Mouse (Mus musculus) limb, embryonic 15.5 days (tissue): ENCODE results near the gene Iqcg. TPM values are rescaled to one million over a fixed set of nuclear protein-coding genes. Genes with fewer than 3 reads are reported as not detected.
"Not testable (repeated sequence)": the region's sequence is repeated elsewhere in the genome, so short reads cannot be mapped to it uniquely, and the experiment has no call there.

Source experiments
- ATAC-seq: fragments of 200-750 bp; cut with Nextera tagmentation; 2 replicates; pipeline ENCODE4 v1.8.0; 2017; ENCODE audit warnings: low read depth, moderate TSS enrichment; ENCODE audit not compliant: insufficient number of reproducible peaks, low FRiP score, low TSS enrichment
- H3K27ac ChIP-seq: fragments of 300-500 bp; sonication (generic); 2 replicates; pipeline ENCODE4 v1.5.1; 2015; ENCODE audit warnings: moderate library complexity, mild to moderate bottlenecking, inconsistent platforms
- H3K27me3 ChIP-seq: fragments of 300-500 bp; sonication (generic); 2 replicates; pipeline ENCODE4 v1.6.1; 2015; ENCODE audit warnings: inconsistent platforms
- H3K36me3 ChIP-seq: fragments of 300-500 bp; sonication (generic); 2 replicates; pipeline ENCODE4 v1.6.1; 2015; ENCODE audit warnings: inconsistent platforms
- H3K4me1 ChIP-seq: fragments of 300-500 bp; sonication (generic); 2 replicates; pipeline ENCODE4 v1.6.1; 2015; ENCODE audit warnings: inconsistent platforms
- H3K4me2 ChIP-seq: fragments of 300-500 bp; sonication (generic); 2 replicates; pipeline ENCODE4 v1.6.1; 2015; ENCODE audit warnings: mild to moderate bottlenecking, inconsistent platforms
- H3K4me3 ChIP-seq: fragments of 300-500 bp; sonication (generic); 2 replicates; pipeline ENCODE4 v1.5.1; 2015; ENCODE audit warnings: mild to moderate bottlenecking, inconsistent platforms
- H3K9ac ChIP-seq: fragments of 300-500 bp; sonication (generic); 2 replicates; pipeline ENCODE4 v1.6.1; 2015; ENCODE audit warnings: inconsistent platforms
- H3K9me3 ChIP-seq: fragments of 300-500 bp; sonication (generic); 2 replicates; pipeline ENCODE4 v1.6.1; 2016; ENCODE audit warnings: inconsistent platforms
- WGBS: fragments of 180-500 bp; shearing (Covaris S2); methylation state at CpG from one replicate; pipeline ENCODE4 v1.1.7; 2015; 5-methylcytosine and 5-hydroxymethylcytosine counted together
- polyA plus RNA-seq: library from polyadenylated mRNA; unstranded; fragments of >200 nt; fragmentation: Nextera tagmentation; extraction: Ambion mirVana; gene quantifications from 2 replicates; pipeline ENCODE4 v1.2.1, GENCODE M21; 2015

Gene Iqcg
- polyA plus RNA-seq, 1 experiment from 2014 or later, result 2.0 TPM

GRCm38 (mm10) chr16:33062682-33063131 is 6.7 kb upstream of the Iqcg start:
- no peaks in the 10 kb centered on the region for H3K27me3 ChIP-seq
- under 1% methylated on average over 34 of the region's 35 CpGs for WGBS
- H3K9ac ChIP-seq, result peak overlapping the region; percentile 63
- peak overlapping the region; percentile 84 for H3K4me3 ChIP-seq
- peak overlapping the region; percentile 62 for H3K27ac ChIP-seq
- H3K4me1 ChIP-seq, result peaks cover 29% of the 10 kb centered on the region
- ATAC-seq, result peak; percentile 55
- H3K9me3 ChIP-seq, result no peaks in the 10 kb centered on the region
- peaks cover 31% of the 10 kb centered on the region for H3K36me3 ChIP-seq
- peak overlapping the region; percentile 86 for H3K4me2 ChIP-seq

DNA sequence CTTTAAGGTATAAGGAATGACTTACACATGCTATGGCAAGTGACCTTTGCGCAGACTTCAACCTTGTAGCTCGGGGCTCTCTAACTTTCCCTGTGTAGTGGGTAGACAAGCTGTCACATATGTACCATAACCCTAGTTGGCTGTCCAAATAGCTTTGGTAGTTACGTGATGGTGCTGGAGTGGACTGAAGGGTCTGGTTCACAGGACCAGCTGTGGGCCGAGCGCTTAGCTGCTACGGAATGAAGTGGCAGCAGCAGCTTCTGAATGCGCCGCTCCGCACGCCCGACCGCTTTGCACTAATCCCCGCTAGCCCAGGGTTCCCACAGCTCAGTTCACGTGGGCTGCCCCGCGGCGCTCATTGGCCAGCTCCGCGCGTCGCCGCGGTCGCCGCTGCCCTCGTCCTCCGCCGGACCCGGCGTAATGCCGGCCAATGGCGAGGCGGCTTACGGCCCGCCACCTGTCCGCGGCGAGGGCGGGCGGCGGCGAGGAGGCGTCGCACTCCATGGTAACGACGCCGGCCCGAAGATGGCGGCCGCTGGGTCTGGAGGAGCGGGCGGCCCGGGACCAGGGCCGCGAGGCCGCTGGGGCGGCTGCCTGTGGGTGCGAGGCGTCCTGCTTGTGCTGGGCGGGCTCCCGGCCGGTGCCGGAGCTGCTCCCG is 6.1 kb upstream of the Iqcg start, which contains the start of gene Lmln:
Lmln (plus strand) TSS at position 498 of the 658 bp plus-strand sequence.
- H3K9ac ChIP-seq, result peak within 1 kb of the TSS; percentile 63
- no peaks in the 10 kb centered on the region for H3K9me3 ChIP-seq
- peak within 1 kb of the TSS; percentile 86 for H3K4me2 ChIP-seq
- H3K36me3 ChIP-seq, result peaks cover 31% of the 10 kb centered on the region
- under 1% methylated on average over 63 of the region's 64 CpGs for WGBS
- H3K4me1 ChIP-seq, result peaks cover 29% of the 10 kb centered on the region
- peak; percentile 92 for ATAC-seq
- peak within 1 kb of the TSS; percentile 62 for H3K27ac ChIP-seq
- peak within 1 kb of the TSS; percentile 84 for H3K4me3 ChIP-seq
- no peaks in the 10 kb centered on the region for H3K27me3 ChIP-seq

GRCm38 (mm10) chr16:33061400-33061799 is 5.4 kb upstream of the Iqcg start:
- 46% methylated on average over 11 of the region's 11 CpGs for WGBS
- H3K27ac ChIP-seq, result peak overlapping the region; percentile 62
- no peak for ATAC-seq

DNA sequence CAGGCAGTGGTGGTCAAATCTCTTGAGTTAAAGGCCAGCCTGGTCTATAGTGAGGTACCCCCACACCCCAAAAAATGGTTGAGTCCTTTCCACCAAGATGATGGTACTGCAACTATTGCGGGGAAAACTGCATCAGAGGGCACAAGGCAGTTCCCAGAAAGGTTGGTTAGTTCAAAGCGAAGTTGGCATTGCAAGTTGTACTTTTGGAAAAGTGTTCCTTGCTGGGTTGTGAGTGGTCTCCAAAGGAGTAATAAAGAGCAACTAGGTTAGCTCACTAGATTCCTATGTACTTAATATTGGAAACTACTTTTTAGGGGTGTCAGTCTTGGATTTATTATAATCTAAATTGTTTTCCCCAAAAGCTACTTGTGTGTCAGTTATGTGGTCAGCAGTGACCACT is 4.9 kb upstream of the Iqcg start:
- H3K4me1 ChIP-seq, result peaks cover 29% of the 10 kb centered on the region
- H3K9me3 ChIP-seq, result no peaks in the 10 kb centered on the region
- WGBS, result 80% methylated on average over 2 of the region's 2 CpGs

More at GRCm38 (mm10) chr16:33061400-33061799, 5.4 kb upstream of the Iqcg start:
- H3K4me2 ChIP-seq, result peak overlapping the region; percentile 86
- H3K9me3 ChIP-seq, result no peaks in the 10 kb centered on the region
- peak overlapping the region; percentile 84 for H3K4me3 ChIP-seq
- peaks cover 29% of the 10 kb centered on the region for H3K4me1 ChIP-seq
- H3K9ac ChIP-seq, result no peak overlapping the region
- H3K27me3 ChIP-seq, result no peaks in the 10 kb centered on the region
- H3K36me3 ChIP-seq, result peaks cover 31% of the 10 kb centered on the region

GRCm38 (mm10) chr16:33059471-33059870 is 3.5 kb upstream of the Iqcg start:
- WGBS, result 89% methylated on average over 1 of the region's 1 CpGs
- H3K27ac ChIP-seq, result no peak overlapping the region
- H3K4me3 ChIP-seq, result no peak overlapping the region
- H3K9ac ChIP-seq, result no peak overlapping the region
- peaks cover 31% of the 10 kb centered on the region for H3K36me3 ChIP-seq
- no peak for ATAC-seq
- no peaks in the 10 kb centered on the region for H3K27me3 ChIP-seq
- peaks cover 33% of the 10 kb centered on the region for H3K4me1 ChIP-seq
- H3K4me2 ChIP-seq, result no peak overlapping the region
- no peaks in the 10 kb centered on the region for H3K9me3 ChIP-seq

More for the DNA sequence above, 4.9 kb upstream of the Iqcg start:
- peaks cover 31% of the 10 kb centered on the region for H3K36me3 ChIP-seq
- no peaks in the 10 kb centered on the region for H3K27me3 ChIP-seq
- H3K9ac ChIP-seq, result no peak overlapping the region
- no peak overlapping the region for H3K27ac ChIP-seq
- H3K4me2 ChIP-seq, result no peak overlapping the region
- H3K4me3 ChIP-seq, result no peak overlapping the region
- ATAC-seq, result no peak

DNA sequence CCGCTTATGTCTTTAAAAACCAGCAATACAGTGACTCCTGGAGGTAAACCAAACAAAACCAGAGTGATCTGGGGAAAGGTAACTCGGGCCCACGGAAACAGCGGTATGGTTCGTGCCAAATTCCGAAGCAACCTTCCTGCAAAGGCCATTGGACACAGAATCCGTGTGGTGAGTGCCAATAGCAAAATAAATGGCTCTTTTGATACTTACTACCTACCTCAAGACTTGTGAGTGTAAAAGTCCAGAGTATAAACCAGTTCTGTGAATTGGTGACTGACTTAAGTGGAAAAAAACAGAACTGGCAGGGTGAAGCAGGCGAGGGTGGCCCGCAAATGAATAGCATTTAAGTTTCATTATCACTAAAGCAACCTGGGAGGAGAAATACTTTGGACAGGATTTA is 2.6 kb upstream of the Iqcg start:
- not testable (repeated sequence) for ATAC-seq, H3K4me2 ChIP-seq, H3K4me3 ChIP-seq

DNA sequence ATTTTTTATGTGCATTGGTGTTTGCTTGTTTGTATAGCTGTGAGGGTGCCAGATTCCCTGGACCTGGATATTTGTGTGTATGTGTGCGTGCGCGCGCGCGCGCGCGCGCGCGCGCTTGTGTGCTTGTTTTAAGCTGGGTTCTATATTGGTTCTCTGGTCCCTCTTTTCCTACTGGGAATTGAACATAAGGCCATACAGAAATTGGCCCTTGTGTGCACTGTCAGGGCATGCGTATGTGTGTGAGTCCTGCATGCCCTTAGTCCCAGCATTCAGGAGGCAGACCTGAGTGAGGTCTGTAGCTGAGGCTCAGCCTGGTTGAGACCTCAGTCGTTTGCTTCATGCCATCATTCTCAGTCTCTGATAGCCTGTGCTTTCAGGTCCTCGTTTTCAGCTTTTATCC is 2.0 kb upstream of the Iqcg start:
- H3K9me3 ChIP-seq, result no peaks in the 10 kb centered on the region
- peaks cover 27% of the 10 kb centered on the region for H3K4me1 ChIP-seq
- 90% methylated on average over 16 of the region's 16 CpGs for WGBS
- no peak overlapping the region for H3K9ac ChIP-seq
- no peak overlapping the region; the same call in 1 of the 2 replicates for H3K27ac ChIP-seq
- peak overlapping the region; percentile 93 for H3K4me3 ChIP-seq
- peak overlapping the region; percentile 53 for H3K4me2 ChIP-seq
- peaks cover 31% of the 10 kb centered on the region for H3K36me3 ChIP-seq
- no peak for ATAC-seq
- no peaks in the 10 kb centered on the region for H3K27me3 ChIP-seq

More for the DNA sequence above, 2.6 kb upstream of the Iqcg start:
- Histone ChIP-seq H3K4me1 (peaks cover 33% of the 10 kb centered on the region), H3K36me3 (peaks cover 31% of the 10 kb centered on the region)
- not testable (repeated sequence) for H3K27me3 ChIP-seq, H3K9me3 ChIP-seq, H3K9ac ChIP-seq, H3K27ac ChIP-seq
- WGBS, result 75% methylated on average over 9 of the region's 9 CpGs

DNA sequence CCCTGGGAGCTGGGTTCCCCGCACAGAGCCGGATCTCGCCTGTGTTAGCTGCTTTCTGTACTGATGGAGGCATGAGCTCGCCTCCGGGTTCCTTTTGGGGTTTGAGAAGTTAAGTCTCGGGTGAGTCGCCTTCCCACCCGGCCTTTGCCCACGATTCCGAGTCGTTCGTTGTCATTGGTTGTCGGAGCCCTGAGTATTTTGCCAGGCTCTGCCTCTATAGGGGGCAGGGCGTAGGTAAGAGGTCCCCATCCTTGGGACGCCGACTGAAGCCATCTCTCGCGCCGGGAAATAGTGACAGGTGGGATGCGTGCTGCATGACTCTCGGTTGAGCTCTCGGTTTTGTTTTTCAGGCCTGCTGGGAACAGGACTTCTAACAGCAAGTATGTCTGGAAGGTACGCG is 768 bp upstream of the Iqcg start:
- 1% methylated on average over 24 of the region's 24 CpGs for WGBS
- Histone ChIP-seq H3K4me3 (peak overlapping the region; percentile 93), H3K36me3 (peaks cover 31% of the 10 kb centered on the region), H3K4me2 (peak overlapping the region; percentile 53), H3K4me1 (peaks cover 22% of the 10 kb centered on the region), H3K9ac (peak overlapping the region; percentile 95), H3K27me3 (no peaks in the 10 kb centered on the region), H3K9me3 (no peaks in the 10 kb centered on the region), H3K27ac (peak overlapping the region; percentile 94)
- no peak for ATAC-seq

DNA sequence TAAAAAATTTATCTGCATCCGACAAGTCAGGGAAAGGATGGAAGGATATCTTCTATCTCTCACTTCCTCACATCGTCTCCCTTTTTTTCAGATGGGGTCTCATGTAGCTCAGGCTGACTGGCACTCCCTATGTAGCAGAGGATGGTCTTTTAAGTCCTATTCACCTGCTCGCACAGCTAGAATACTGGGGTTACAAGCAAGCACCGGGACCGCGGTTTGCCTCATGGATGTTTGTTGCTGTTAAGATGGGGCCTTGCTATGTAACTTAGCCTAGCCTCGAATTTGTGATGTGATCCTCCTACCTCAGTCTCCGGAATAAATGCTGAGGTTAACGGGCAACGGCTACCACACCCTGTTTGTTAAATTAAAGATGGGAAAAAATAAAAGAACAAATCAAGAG is 363 bp downstream of the Iqcg start:
- Histone ChIP-seq H3K27ac (no peak overlapping the region), H3K4me1 (peaks cover 20% of the 10 kb centered on the region), H3K9me3 (no peaks in the 10 kb centered on the region), H3K36me3 (peaks cover 27% of the 10 kb centered on the region), H3K4me2 (peak overlapping the region; percentile 57), H3K27me3 (no peaks in the 10 kb centered on the region), H3K9ac (peak overlapping the region; percentile 95; the same call in 1 of the 2 replicates), H3K4me3 (peak overlapping the region; percentile 93)
- no peak for ATAC-seq
- 19% methylated on average over 10 of the region's 10 CpGs for WGBS

DNA sequence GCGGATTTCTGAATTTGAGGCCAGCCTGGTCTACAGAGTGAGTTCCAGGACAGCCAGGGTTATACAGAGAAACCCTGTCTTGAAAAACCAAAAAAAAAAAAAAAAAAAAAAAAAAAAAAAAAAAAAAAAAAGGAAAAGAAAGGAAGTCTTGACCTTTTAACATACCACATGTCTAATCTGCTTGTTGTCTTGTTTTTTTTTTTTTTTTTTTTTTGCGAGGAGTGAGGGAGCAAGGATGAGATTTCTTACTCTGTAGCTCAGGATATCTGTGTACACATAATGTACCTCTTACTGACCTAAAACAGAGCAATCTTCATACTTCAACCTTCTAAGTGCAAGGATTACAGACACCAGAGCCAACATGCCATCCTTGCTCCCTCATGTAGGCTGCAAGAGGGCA is 1.1 kb downstream of the Iqcg start:
- not testable (repeated sequence) for H3K4me3 ChIP-seq, H3K27me3 ChIP-seq, H3K9ac ChIP-seq, H3K27ac ChIP-seq, H3K4me2 ChIP-seq, H3K9me3 ChIP-seq, ATAC-seq
- Histone ChIP-seq H3K36me3 (peaks cover 21% of the 10 kb centered on the region), H3K4me1 (peaks cover 20% of the 10 kb centered on the region)
- WGBS, result 81% methylated on average over 2 of the region's 2 CpGs

- no peak overlapping the region for H3K4me3 ChIP-seq
- WGBS, result 59% methylated on average over 5 of the region's 5 CpGs
- no peak overlapping the region for H3K27ac ChIP-seq
- H3K9me3 ChIP-seq, result no peaks in the 10 kb centered on the region
- no peaks in the 10 kb centered on the region for H3K27me3 ChIP-seq
- ATAC-seq, result no peak
- H3K4me1 ChIP-seq, result peaks cover 9% of the 10 kb centered on the region
- no peak overlapping the region for H3K9ac ChIP-seq
- no peak overlapping the region for H3K4me2 ChIP-seq
- peaks cover 4% of the 10 kb centered on the region for H3K36me3 ChIP-seq
These were observed 2.9 kb downstream of the Iqcg start for GRCm38 (mm10) chr16:33053141-33053540.

DNA sequence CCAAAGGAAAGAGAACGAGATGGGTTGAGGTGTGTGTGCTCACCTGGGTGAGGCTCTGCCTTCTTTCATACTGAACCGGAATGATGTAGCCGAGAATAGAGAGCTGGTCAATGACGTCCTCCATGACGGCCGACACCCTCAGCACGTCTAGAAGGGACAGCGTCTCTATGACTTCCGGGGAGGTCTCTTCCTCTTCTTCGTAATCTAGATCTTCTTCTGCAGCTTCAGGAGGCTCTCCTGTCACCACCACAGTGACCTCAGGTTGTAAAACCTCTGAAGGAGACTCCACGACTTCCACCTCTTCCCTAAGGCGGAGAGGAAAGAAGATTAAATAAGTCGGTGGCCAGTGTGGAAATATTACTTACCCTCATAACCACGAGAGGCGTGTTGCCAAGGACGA is 6.2 kb downstream of the Iqcg start:
- H3K9me3 ChIP-seq, result no peaks in the 10 kb centered on the region
- no peak overlapping the region for H3K4me2 ChIP-seq
- no peaks in the 10 kb centered on the region for H3K36me3 ChIP-seq
- no peak for ATAC-seq
- no peaks in the 10 kb centered on the region for H3K4me1 ChIP-seq
- WGBS, result 90% methylated on average over 16 of the region's 16 CpGs
- H3K4me3 ChIP-seq, result no peak overlapping the region
- H3K27ac ChIP-seq, result no peak overlapping the region
- no peak overlapping the region for H3K9ac ChIP-seq
- no peaks in the 10 kb centered on the region for H3K27me3 ChIP-seq
